Mouse (Mus musculus) left cerebral cortex, adult 9 months (tissue): Measurements from ENCODE around the gene Yipf2.
"Not testable (repeated sequence)": the region's sequence is repeated elsewhere in the genome, so short reads cannot be mapped to it uniquely, and the experiment has no call there.

ENCODE experiments used
- DNase-seq, 2 experiments: peaks; one replicate each; pipeline ENCODE4 v3.0.0; 2022; ENCODE audit warnings: low spot score in 2 of 2

The Yipf2 gene

DNA sequence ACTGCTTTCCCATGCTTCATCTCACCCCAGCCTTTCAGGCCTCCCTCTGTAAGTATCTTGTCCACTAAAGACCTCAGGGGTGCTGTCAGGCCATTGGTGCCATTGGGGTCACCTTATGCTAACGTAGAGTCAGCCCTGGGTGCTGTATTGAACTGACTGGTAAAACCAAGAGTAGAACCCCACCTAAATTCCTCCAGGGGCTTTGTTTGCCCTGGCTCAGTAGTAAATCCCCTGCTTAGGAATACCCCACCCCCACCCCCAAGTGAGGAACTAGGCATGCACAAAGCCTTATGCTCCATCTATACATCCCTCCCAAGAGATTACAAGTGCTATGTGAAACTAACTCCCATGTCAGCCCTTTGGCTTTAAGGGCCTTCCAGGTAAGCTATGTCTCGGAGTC, 35.1 kb downstream of the Yipf2 start:
- DNase-seq: no peak

DNA sequence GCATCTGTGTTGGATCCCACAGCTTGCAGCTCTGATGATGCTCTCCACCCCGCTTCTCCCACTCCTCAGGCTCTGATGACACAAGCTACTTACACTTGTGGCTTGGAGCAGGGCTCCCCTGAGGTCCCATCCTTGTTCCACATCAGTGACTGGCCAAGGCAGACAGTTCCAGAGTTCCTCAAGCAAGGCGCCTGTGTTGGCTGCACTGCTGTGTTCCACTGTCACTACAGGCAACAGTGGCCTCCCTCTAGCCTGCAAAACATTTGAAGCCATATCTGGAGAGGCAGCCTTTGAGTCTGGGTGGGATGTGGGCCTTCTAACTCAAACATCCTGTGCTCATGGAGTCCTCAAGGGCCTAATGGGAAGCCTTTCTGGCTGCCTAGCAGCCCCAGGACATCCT, 35.6 kb downstream of the Yipf2 start:
- no peak for DNase-seq

DNA sequence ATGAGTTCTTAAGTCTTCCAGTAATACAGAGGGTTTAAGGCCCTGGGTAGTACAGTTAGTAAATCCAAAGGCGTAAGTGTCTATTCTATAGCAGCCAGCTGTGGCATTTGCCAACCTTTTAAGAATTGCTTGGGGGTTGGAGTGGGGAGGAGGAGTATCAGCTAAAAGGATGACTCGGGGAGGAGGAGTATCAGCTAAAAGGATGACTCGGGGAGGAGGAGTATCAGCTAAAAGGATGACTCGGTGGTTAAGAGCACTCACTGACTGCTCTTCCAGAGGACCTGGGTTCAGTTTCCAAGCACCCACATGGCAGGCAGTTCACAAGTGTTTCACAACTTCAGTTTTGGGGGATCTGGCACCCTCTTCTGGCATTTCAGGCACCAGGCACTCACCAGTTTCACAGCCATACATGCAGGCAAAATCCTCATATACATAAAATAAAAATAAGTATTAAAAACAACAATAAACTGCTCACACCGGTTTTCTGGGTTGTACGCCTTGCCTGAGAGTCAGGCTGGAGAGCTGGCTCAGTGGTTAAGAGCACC, 37.4 kb downstream of the Yipf2 start:
- no peak for DNase-seq

DNA sequence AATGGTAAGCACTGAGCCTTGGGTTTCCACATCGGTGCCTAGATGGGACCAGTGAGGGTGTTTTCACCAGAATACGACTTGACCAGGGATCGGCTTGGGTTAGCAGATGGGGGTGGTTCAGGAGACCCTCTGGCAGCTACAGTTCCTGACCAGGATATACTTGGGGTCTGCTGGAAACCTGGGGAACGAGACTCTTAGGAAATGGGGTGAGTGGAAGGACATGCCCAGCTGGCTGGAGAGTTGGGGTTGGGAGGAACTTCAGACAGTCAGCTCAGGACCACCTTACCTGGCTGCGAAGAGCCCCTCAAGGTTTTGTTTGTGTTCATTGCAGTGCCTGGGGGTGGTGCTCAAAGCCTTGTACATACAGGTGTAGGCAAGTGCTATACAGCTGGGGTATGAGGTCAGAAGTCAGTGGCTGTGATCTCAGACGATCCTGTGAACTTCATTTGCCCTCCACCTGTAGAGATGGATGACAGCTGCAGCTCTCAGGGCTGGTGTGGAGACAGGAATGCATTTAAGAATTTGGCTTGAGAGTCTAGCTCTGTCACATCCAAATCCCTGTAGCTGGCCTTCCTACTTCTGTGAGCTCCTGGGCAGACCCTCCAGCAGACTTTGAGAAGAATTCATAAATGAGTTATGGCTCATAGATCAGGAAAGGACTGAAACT, 38.9 kb downstream of the Yipf2 start:
- DNase-seq: no peak

DNA sequence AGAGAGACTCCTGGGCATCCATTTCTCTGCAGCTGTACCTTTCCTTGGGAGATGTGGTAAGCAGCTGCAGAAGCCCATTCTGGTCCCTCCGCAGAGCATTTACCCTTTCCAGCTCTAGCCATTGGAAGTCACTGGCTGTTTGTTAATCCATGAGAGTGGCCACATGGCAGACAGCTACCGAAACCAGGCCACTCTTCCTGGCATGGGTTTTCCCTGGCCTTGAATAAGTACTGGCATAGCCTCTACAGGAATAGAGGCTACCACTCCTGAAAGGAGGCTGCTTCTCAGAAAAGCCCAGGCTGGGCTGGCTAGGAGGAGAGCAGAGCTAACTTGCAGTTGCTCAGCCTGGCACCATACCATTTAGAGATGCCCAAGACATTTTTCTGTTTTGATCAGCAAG, 41.6 kb downstream of the Yipf2 start:
- no peak for DNase-seq

DNA sequence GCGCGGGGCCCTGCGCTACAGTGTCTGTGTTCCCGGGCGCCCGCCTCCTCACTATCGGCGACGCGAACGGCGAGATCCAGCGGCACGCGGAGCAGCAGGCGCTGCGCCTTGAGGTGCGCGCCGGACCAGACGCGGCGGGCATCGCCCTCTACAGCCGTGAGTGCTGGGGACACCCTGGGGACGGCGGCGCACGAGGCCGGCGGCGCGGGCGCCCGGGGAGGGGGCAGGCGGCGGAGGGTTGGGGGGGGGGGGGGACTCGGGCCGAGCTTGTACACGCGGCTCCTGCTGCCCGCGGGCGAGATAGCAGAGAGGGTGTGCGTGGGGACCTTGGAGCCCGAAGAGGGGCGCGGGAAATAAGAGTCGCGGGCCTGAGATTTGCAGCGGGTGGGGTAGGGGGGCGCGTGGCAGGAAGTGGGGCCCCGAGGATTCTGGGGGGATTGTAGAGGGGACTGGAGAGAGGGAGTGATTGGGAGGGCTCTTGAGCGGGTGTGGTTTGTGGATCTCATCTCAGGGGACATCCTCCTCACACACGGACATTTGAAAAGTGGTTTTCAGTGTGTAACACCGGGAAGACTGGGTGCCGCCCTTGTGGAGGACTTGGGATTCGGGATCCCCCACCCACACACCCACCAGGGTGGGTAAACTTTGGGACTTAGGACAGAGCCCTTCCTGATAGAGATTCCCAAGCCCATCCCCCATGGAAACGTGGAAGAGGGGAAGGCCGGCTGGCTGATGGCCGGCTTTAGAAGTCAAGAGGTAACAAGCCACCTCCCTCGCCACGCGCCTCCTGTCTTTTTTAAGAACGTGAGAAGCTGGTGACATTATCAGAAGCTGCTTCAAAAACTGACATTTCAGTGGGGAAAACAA, 45.3 kb downstream of the Yipf2 start:
- peak; percentile 27 to 32 for DNase-seq

DNA sequence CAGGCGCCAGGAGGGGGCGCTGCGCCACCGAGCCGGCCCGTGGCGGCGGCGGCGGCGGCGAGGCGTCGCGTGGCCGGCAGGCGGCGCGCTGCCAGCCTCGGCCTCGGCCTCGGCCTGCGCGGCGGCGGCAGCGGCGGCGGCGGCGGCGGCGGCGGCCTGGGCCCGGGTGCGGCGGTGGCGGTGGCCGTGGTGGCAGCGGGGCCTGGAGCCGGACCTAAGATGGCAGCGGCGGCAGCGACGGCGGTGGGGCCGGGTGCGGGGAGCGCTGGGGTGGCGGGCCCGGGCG, 45.9 kb downstream of the Yipf2 start, which contains the start of gene Carm1:
Carm1 (plus strand) TSS at position 106 of the 286 bp plus-strand sequence.
- peak; percentile 26 to 39 for DNase-seq

DNA sequence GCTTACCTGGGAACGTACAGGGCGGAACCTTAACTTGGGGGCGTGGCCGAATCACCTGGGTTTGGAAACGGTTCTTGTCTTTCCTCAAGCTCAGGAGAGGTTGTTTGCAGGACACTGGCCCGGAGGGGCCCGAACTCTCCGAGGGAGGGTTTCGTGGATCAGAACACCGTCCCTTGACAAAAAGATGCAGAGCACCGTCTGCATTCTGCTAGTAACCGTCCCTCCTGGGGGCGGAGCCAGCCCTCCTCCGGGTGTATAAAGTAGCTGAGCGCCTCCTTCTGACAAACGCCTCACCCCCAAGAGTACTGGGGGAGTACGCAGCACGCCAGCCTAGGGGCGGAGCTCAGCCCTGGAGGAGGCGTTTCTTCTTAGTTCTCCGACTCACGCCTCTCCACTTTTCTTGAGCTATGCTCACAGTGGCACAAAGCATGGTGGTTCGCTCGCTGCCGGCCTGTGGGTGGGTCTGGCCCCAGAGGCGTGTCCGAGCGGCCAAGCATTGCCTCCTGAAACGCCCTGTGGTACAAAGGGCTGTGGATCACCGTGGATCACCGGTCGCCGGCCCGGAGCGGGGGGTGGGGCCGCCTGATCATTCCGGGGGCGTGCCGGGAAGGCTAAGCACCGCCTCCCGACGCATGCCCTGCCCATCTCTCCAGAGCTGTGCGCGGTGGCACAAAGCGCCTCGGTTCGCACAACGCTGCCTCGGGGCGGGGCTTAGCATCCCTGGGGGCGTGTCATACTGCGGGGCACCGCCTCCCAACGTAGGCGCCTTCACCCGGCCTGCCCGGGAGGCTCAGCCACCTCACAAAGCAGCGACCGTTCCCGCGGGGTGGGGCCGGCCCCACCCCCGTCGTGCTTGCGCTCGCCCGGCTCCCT, 46.5 kb downstream of the Yipf2 start:
- peak; percentile 98 to 99 for DNase-seq

DNA sequence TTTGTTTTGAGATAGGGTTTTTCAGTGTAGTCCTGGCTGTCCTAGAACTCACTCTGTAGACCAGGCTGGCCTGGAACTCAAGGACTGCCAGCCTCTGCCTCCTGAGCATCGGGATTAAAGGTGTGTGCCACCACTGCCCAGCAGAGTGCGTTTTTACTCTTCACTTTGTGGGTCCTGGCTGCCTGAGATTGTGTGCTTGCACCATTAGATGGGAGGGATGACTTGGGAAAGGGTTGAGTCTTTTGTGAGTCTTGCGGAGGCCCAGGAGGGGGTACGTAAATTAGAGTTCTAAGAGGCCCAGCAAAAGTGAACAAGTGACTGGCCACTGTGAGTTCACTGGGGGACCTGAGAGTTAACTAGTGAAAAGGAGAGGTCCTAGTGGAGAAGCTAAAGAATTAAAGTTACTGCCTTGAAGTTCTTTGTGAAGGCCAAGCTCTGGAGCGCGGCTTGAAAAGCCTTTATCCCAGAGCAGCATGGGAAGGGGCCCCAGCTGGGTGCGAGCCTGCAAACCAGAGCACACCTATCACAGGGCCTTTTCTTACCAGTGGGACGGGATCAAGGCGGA, 47.2 kb downstream of the Yipf2 start:
- DNase-seq: no peak

DNA sequence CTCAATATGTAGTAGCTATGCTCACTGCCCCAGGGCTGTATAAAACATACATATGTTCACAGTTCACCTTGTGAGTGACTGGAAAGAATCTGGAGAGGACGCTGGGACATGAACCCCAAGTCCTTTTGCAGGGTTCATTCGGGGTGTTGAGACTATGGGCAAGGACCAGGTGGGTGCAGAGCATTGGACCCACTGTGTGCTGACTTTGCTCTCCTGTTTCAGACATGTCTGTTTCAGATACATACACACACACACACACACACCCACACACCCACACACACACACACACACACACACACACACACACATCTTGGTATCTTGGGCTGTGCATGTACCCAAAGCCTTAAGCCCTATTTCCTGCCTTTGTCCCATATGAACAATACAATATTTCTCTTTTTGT, 50.6 kb downstream of the Yipf2 start:
- DNase-seq: not testable (repeated sequence)

DNA sequence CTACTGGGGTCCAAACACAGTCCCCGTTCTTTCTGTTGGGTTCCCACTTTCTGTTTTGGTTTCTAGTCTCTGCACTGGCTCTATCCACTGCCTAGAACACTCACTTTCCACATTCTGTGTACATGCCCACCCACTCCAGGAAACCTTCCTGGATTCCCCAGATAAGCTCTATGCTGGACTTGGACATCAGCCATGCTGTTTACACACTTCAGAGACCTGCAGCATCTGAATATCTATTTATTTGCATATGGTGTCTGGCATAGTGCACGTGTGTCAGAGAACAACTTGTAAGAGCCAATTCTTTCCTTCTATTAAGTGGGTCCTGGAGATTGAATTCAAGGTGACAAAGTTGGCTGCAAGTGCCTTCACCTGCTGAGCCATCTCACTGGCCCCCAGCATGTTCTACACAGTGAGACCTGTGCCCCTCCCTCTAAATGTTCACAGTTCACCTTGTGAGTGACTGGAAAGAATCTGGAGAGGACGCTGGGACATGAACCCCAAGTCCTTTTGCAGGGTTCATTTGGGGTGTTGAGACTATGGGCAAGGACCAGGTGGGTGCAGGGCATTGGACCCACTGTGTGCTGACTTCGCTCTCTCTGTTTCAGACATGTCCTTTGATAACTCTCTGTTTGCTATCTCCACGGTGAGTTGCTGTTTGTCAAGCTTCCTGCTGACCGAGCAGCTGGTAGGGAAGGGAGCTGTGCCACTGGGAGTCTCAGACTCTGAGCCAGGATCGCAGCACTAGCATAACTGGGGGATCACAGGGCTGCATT, 52.5 kb downstream of the Yipf2 start:
- DNase-seq: no peak
